Mouse (Mus musculus) lung, embryonic 14.5 days (tissue): ENCODE measurements around the gene Gm10645. TPM values are rescaled to one million over a fixed set of nuclear protein-coding genes. Genes with fewer than 3 reads are reported as not detected.

ENCODE experiments used
- ATAC-seq: fragments of 200-750 bp; cut with Nextera tagmentation; 2 replicates; pipeline ENCODE4 v1.8.0; 2017; ENCODE audit warnings: mild to moderate bottlenecking, moderate TSS enrichment, moderate library complexity; ENCODE audit not compliant: insufficient read depth
- DNase-seq: peaks from one replicate; pipeline ENCODE4 v3.0.0-alpha.2; 2015
- H3K27ac ChIP-seq: fragments of 300-500 bp; sonication (generic); 2 replicates; pipeline ENCODE4 v1.5.1; 2014; ENCODE audit warnings: low read depth, mild to moderate bottlenecking, moderate library complexity
- H3K27me3 ChIP-seq: fragments of 300-500 bp; sonication (generic); 2 replicates; pipeline ENCODE4 v1.6.1; 2014; ENCODE audit warnings: low read length, control low read depth; ENCODE audit not compliant: insufficient read depth
- H3K36me3 ChIP-seq: fragments of 300-500 bp; sonication (generic); 2 replicates; pipeline ENCODE4 v1.6.1; 2014; ENCODE audit warnings: control low read depth; ENCODE audit not compliant: insufficient read depth
- H3K4me1 ChIP-seq: fragments of 300-500 bp; sonication (generic); 2 replicates; pipeline ENCODE4 v1.6.1; 2014; ENCODE audit warnings: antibody characterized with exemption, control low read depth; ENCODE audit not compliant: insufficient read depth
- H3K4me2 ChIP-seq: fragments of 300-500 bp; sonication (generic); 2 replicates; pipeline ENCODE4 v1.6.1; 2014; ENCODE audit warnings: mild to moderate bottlenecking
- H3K4me3 ChIP-seq: fragments of 300-500 bp; sonication (generic); 2 replicates; pipeline ENCODE4 v1.5.1; 2014; ENCODE audit warnings: low read depth, low read length
- H3K9ac ChIP-seq: fragments of 300-500 bp; sonication (generic); 2 replicates; pipeline ENCODE4 v1.6.1; 2014
- H3K9me3 ChIP-seq: fragments of 300-500 bp; sonication (generic); 2 replicates; pipeline ENCODE4 v1.6.1; 2016; ENCODE audit warnings: low read depth, low read length, control low read depth
- CTCF ChIP-seq: IDR thresholded peaks from 2 replicates; pipeline ENCODE4 v1.5.1; 2016; ENCODE audit warnings: antibody characterized with exemption, low read depth
- WGBS: fragments of 180-500 bp; shearing (Covaris S2); extraction: QIAGEN DNeasy Blood & Tissue Kit; methylation state at CpG from one replicate; pipeline ENCODE4 v1.1.7; 2014; 5-methylcytosine and 5-hydroxymethylcytosine counted together
- polyA plus RNA-seq: library from polyadenylated mRNA; unstranded; fragments of >200 nt; fragmentation: Nextera tagmentation; extraction: Ambion mirVana; gene quantifications from 2 replicates; pipeline ENCODE4 v1.2.1, GENCODE M21; 2014

Gene Gm10645
- polyA plus RNA-seq, 1 experiment from 2014 or later = 1.2 TPM

- H3K4me1 ChIP-seq = no peaks in the 10 kb centered on the region; the same call in 1 of the 2 replicates
- H3K9me3 ChIP-seq = no peaks in the 10 kb centered on the region
- H3K4me2 ChIP-seq = no peak overlapping the region
- ATAC-seq = peak; percentile 29; the same call in 1 of the 2 replicates
- no peaks in the 10 kb centered on the region for H3K36me3 ChIP-seq
- H3K9ac ChIP-seq = no peak overlapping the region
- peak overlapping the region; percentile 67 for H3K27ac ChIP-seq
- peak; percentile 46 for DNase-seq
- TF ChIP-seq CTCF = no peak
- H3K27me3 ChIP-seq = no peaks in the 10 kb centered on the region
- WGBS = 57% methylated on average over 6 of the region's 6 CpGs
- no peak overlapping the region for H3K4me3 ChIP-seq
These were observed 16.0 kb upstream of the Gm10645 start for GRCm38 (mm10) chr8:83181851-83182482.

- H3K36me3 ChIP-seq = no peaks in the 10 kb centered on the region
- TF ChIP-seq CTCF = peak; percentile 57
- no peaks in the 10 kb centered on the region for H3K27me3 ChIP-seq
- no peaks in the 10 kb centered on the region; the same call in 1 of the 2 replicates for H3K4me1 ChIP-seq
- ATAC-seq = peak; percentile 41; the same call in 1 of the 2 replicates
- H3K4me3 ChIP-seq = no peak overlapping the region
- no peaks in the 10 kb centered on the region for H3K9me3 ChIP-seq
- peak; percentile 73 for DNase-seq
- no peak overlapping the region for H3K27ac ChIP-seq
- no peak overlapping the region for H3K4me2 ChIP-seq
- no peak overlapping the region for H3K9ac ChIP-seq
- 4% methylated on average over 9 of the region's 9 CpGs for WGBS
These were observed 12.3 kb upstream of the Gm10645 start for GRCm38 (mm10) chr8:83178228-83178742.

DNA sequence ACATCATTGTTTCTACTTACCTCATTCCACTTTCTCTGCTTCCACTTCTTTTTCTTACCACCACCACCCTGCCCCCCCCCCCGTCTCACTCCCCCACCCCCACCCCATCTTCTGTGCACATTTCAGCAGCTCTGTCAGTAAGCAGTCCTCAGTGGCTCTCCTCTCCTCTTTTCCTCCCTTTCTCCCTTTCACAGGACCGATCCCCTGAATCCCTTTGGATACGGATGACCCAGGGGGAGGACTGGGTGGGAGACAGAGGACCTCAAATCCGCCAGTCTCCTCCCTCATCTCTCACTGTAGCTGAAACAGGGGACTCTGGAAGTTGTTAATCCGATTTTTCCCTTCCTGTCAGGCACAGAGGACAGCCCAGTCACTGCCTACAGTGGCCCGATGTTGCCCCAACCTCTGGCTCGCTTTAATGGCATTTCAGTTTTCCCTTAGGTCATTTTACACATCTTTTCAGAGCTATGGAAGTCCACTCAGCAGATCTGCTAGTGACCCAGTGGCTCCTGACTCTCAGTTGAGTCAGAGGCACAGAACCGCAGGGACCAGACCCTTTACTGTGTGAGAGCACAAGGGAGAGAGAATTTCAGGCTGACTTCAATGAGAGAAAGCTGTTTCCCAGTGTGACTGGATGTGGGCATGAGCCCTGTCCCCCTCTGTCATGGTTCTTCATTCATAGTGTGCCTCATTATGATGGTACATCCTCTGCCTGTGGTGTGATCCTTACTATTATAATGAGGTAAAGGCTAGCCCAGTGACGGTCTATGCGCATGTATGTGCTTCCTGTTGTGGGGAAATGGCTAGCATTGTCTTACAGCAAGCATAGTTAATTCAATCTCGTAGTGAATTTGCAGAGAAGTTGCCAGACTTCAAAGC is 11.6 kb upstream of the Gm10645 start:
- DNase-seq (no peak), ATAC-seq (peak; percentile 33; the same call in 1 of the 2 replicates)
- Histone ChIP-seq H3K4me1 (no peaks in the 10 kb centered on the region; the same call in 1 of the 2 replicates), H3K27me3 (no peaks in the 10 kb centered on the region), H3K9ac (no peak overlapping the region), H3K4me2 (no peak overlapping the region), H3K27ac (peak overlapping the region; percentile 6; the same call in 1 of the 2 replicates), H3K4me3 (no peak overlapping the region), H3K9me3 (no peaks in the 10 kb centered on the region), H3K36me3 (no peaks in the 10 kb centered on the region)
- TF ChIP-seq CTCF = no peak
- WGBS = 21% methylated on average over 11 of the region's 11 CpGs

- 67% methylated on average over 1 of the region's 2 CpGs for WGBS
- Histone ChIP-seq H3K9ac (no peak overlapping the region), H3K4me1 (no peaks in the 10 kb centered on the region; the same call in 1 of the 2 replicates), H3K27me3 (no peaks in the 10 kb centered on the region), H3K4me2 (no peak overlapping the region), H3K36me3 (no peaks in the 10 kb centered on the region), H3K9me3 (no peaks in the 10 kb centered on the region), H3K27ac (no peak overlapping the region), H3K4me3 (no peak overlapping the region)
- no peak for TF ChIP-seq CTCF
- ATAC-seq (no peak), DNase-seq (no peak)
These were observed 10.8 kb upstream of the Gm10645 start for GRCm38 (mm10) chr8:83176785-83177184.

GRCm38 (mm10) chr8:83175680-83176079 is 9.7 kb upstream of the Gm10645 start:
- H3K4me1 ChIP-seq = no peaks in the 10 kb centered on the region; the same call in 1 of the 2 replicates
- no peak for TF ChIP-seq CTCF
- no peak overlapping the region for H3K4me3 ChIP-seq

GRCm38 (mm10) chr8:83170894-83171293 is 4.9 kb upstream of the Gm10645 start:
- WGBS = 39% methylated on average over 6 of the region's 6 CpGs
- TF ChIP-seq CTCF = no peak

More at GRCm38 (mm10) chr8:83175680-83176079, 9.7 kb upstream of the Gm10645 start:
- DNase-seq (no peak), ATAC-seq (no peak)
- H3K9me3 ChIP-seq = no peaks in the 10 kb centered on the region
- no peaks in the 10 kb centered on the region for H3K27me3 ChIP-seq
- H3K27ac ChIP-seq = no peak overlapping the region
- H3K36me3 ChIP-seq = no peaks in the 10 kb centered on the region
- H3K4me2 ChIP-seq = no peak overlapping the region
- no peak overlapping the region for H3K9ac ChIP-seq
- 68% methylated on average over 10 of the region's 10 CpGs for WGBS

GRCm38 (mm10) chr8:83169709-83170108 is 3.7 kb upstream of the Gm10645 start:
- ATAC-seq (no peak), DNase-seq (no peak)
- no peaks in the 10 kb centered on the region for H3K27me3 ChIP-seq
- TF ChIP-seq CTCF = peak; percentile 56
- no peaks in the 10 kb centered on the region for H3K36me3 ChIP-seq
- H3K4me2 ChIP-seq = no peak overlapping the region
- no peak overlapping the region for H3K9ac ChIP-seq
- no peak overlapping the region for H3K27ac ChIP-seq
- H3K9me3 ChIP-seq = no peaks in the 10 kb centered on the region
- H3K4me3 ChIP-seq = no peak overlapping the region
- WGBS = 88% methylated on average over 2 of the region's 2 CpGs
- no peaks in the 10 kb centered on the region for H3K4me1 ChIP-seq

More at GRCm38 (mm10) chr8:83170894-83171293, 4.9 kb upstream of the Gm10645 start:
- Histone ChIP-seq H3K4me1 (no peaks in the 10 kb centered on the region), H3K36me3 (no peaks in the 10 kb centered on the region), H3K4me2 (no peak overlapping the region), H3K27ac (no peak overlapping the region), H3K9me3 (no peaks in the 10 kb centered on the region), H3K27me3 (no peaks in the 10 kb centered on the region), H3K4me3 (no peak overlapping the region), H3K9ac (no peak overlapping the region)
- ATAC-seq = no peak
- DNase-seq = no peak
